Mouse (Mus musculus) mouse embryonic stem cell (cell line): Measurements from ENCODE around the gene Rtf2.

Experiments used
- in situ Hi-C, 2 experiments: fragments of 300-500 bp; cut with MboI; formaldehyde crosslinking; loops; 1 replicate in 1 of 2; 3 replicates in 1 of 2; pipeline ENCODE4 v1.14.3; 2019 to 2020; ENCODE audit warnings: low sequenced_read_pairs in 2 of 2, low pct_unique_long_range_greater_than_20kb in 1 of 2, mixed read lengths in 1 of 2; ENCODE audit not compliant: unreplicated experiment in 1 of 2

The Rtf2 gene

GRCm38 (mm10) chr2:172439843-172440639 is at the start of gene Rtf2:
TSS of gene Rtf2 (plus strand) at chr2:172440556.
- in situ Hi-C loops = loop anchor here in 1 of 2 experiments (25.0 kb wide), 1 partner anchor 203 kb away; the partner anchor contains the start of gene Mc3r

GRCm38 (mm10) chr2:172392041-172392521 is 48.3 kb upstream of the Rtf2 start:
- in situ Hi-C loops = no loop called here

GRCm38 (mm10) chr2:172393391-172394051 is 46.8 kb upstream of the Rtf2 start, which contains the start of gene Cass4:
TSS of gene Cass4 (plus strand) at chr2:172393794.
- in situ Hi-C loops = no loop called here

DNA sequence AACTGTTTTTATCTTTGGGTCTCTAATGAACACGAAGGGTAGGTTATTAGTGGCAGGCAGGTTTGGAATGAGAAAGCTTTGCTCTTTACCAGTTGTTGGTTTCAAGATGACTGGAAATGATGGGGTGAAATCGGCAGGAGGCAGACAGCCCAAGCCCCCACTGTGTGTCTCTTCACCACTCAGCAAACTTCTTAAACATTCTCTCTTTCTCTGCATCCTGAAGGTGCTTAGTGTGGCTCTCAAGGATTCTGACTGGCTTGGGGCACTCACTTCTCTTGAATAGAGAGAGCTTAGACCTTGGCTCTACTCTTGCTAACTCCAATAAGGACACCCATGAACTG is 46.3 kb upstream of the Rtf2 start:
- in situ Hi-C loops = no loop called here

GRCm38 (mm10) chr2:172394671-172395070 is 45.7 kb upstream of the Rtf2 start:
- in situ Hi-C loops = no loop called here

DNA sequence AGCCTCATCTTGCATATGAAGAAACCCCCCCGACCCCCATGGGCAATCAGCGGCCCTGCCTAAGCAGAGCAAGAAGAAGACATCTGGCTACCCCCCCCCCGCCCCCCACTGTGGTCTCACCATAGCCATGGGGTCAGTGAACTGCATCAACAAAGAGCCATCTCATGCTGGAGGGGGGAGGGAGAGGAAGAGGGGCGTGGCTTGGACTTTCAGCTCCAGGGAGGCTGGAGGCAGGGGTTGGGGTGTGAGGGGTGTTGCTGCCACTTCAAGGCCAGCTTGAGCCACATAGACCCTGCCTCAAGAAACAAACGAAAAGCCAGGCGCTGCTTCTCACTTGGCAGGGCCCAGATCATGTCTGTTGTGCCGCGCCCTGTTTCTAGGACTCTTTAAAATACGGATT is 44.4 kb upstream of the Rtf2 start:
- in situ Hi-C loops = no loop called here

DNA sequence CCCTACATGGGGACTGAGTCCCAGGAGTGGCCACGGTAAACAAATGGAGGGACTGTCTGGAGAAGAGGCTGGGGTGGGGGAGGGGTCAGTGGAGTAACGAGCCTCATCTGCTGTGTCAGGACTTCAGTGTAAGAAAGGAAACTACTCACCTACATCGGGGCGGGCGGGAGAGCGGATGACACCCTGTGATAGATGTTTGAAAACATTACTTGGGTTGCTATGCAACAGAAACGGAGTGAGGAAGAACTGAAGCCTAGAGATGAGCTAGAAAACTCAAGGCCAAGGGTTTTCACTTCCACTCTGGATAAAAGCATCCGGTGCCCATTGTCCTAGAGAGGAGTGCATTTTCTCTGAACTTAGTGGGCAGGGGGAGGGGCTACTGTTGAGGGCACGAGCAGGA is 40.5 kb upstream of the Rtf2 start:
- in situ Hi-C loops = no loop called here

DNA sequence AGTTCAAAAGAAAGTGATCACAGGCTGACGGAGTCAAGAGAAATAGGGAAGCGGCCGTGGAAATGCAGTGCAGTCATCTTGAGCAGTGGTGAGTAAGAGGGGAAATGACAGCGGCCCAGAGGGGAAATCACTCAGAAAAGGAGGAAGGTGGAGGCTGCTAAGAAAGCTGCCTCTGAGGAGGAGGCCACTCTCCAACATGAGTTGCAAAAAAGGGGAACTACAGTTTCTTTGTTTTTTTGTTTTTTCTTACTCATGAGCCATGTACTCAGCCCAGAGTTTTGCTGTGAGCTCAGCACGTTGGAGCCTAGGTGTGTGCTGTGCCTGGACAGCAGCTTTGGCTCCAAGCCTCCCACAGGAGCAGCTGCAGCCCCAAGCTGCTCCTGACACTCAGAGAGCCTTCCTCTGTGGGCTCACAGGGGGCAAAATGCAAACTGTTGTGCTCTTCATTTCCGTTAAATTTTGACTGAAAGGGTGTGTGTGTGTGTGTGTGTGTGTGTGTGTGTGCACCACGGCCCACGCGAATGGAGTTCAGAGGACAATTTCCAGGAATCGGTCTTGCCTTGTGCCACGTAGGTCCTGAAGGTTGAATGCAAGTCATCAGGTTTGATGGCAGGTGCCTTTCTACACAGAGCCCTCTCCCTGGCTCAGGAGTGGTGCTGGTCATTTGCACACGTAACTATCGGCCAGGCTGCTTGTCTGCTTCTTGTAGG is 39.1 kb upstream of the Rtf2 start:
- in situ Hi-C loops = no loop called here

GRCm38 (mm10) chr2:172404239-172404638 is 36.1 kb upstream of the Rtf2 start:
- in situ Hi-C loops = no loop called here

- in situ Hi-C loops = no loop called here
Measured at GRCm38 (mm10) chr2:172405011-172405410, 35.3 kb upstream of the Rtf2 start.

GRCm38 (mm10) chr2:172406173-172406572 is 34.2 kb upstream of the Rtf2 start:
- in situ Hi-C loops = no loop called here

GRCm38 (mm10) chr2:172407499-172407898 is 32.9 kb upstream of the Rtf2 start:
- in situ Hi-C loops = no loop called here

- in situ Hi-C loops = no loop called here
Measured at GRCm38 (mm10) chr2:172410686-172411085, 29.7 kb upstream of the Rtf2 start.

GRCm38 (mm10) chr2:172411091-172411490 is 29.3 kb upstream of the Rtf2 start:
- in situ Hi-C loops = no loop called here

DNA sequence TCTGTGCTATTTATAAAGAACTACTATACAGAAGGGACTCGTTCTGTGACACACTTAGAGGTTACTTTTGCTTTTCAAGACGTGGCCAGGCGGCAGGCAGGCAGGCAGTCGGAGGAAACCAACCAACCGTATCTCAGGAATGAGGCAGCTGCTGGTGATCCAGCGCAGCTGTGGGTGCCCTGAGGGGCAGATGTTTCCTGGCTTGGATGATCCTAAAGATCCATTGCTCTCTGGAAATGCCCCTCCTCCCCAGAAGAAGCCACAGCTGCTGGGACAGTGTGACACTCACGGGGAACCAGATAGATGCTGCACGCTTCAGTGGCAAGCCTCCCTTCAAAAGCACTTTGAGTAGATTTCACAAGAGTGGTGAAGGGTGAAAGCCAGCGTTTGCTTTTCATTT is 27.9 kb upstream of the Rtf2 start:
- in situ Hi-C loops = no loop called here

DNA sequence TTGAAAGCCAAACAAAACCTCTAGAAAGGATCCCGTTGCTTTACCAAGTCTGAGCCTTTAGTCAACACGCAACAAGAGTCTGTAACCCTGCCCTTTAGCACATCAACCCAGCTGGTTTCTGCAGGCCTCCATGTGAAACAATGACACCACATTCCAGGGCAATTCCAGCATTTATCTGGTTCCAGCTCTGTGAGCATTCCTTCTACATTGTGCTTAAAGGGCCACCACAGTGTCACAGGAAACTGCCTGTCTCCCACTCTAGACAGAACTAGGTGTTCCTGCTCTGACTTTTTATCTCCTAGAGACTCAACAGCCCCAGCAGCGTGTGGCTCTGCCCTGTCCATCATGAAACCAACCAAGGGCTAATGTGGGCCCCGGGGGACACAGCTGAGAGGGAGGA is 27.1 kb upstream of the Rtf2 start:
- in situ Hi-C loops = no loop called here

DNA sequence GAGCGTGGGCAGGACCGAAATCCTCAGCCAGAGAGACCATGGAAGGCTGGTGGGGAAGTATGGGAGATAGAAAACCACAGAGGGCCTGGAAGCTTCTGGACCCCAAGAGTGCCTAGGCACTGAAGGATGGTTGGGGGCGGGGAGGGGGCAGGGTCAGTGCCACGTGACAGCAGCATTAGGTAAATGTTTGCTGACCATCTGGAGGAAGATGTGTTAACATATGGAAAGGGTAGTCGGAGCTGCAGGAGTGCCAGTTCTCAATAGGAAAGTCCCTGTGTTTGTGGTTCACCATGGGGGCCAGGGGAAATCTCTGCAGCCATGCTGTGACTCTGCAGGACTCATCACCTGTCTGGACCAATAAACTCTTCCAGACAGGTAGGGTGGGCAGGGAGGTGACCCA is 26.5 kb upstream of the Rtf2 start:
- in situ Hi-C loops = no loop called here

GRCm38 (mm10) chr2:172416218-172416617 is 24.1 kb upstream of the Rtf2 start:
- in situ Hi-C loops = no loop called here

DNA sequence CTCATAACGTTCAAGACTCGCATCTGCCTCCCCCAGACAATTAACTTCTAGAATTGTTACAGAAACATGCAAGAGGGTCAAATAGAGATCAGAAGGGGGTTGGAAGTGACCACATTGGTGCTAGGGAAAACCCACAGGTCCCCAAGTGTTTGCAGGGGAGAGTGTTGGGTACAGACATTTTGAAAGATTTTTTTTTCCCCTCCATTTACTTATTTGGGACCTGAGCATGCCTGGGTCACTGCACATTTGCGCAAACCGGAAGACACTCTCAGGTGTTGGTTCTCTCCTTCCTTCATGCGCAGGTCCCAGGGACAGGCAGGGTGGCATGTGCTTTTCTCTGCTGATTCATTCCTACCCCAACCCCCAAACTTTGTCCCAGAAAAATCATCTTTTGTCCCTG is 23.5 kb upstream of the Rtf2 start:
- in situ Hi-C loops = no loop called here
